Mouse (Mus musculus) neutrophil, adult 59 days (primary cell): ENCODE measurements around the gene Phf3. TPM values are rescaled to one million over a fixed set of nuclear protein-coding genes. Genes with fewer than 3 reads are reported as not detected.

Experiments used
- total RNA-seq, 2 experiments: library from RNA; stranded (reverse); gene quantifications; 1 replicate in 1 of 2; 2 replicates in 1 of 2; pipeline ENCODE4 v1.2.4; 2023

The Phf3 gene
- total RNA-seq = 10 to 100 TPM; 85.2 to 92.8 TPM

GRCm38 (mm10) chr1:30873541-30874260, at the start of gene Phf3:
Gene Phf3, minus strand, starts transcription at chr1:30873921.

Other genes starting within 250 kb of the Phf3 start
- gene AC153137.1, start 104.0 kb upstream of the Phf3 start, total RNA-seq = not detected